Mouse (Mus musculus) intestine, embryonic 14.5 days (tissue): Measurements from ENCODE around the gene Rtf2. TPM values are rescaled to one million over a fixed set of nuclear protein-coding genes. Genes with fewer than 3 reads are reported as not detected.

Source experiments
- ATAC-seq: fragments of 200-750 bp; cut with Nextera tagmentation; replicated peaks from 2 replicates; pipeline ENCODE4 v1.8.0; 2017; ENCODE audit warnings: low read depth, moderate number of reproducible peaks, moderate TSS enrichment, moderate library complexity; ENCODE audit not compliant: low FRiP score, low TSS enrichment
- DNase-seq: peaks from one replicate; pipeline ENCODE4 v3.0.0-alpha.2; 2018; ENCODE audit warnings: low spot score
- H3K27ac ChIP-seq: fragments of 300-500 bp; sonication (generic); 2 replicates; pipeline ENCODE4 v1.5.1; 2014; ENCODE audit warnings: low read depth, mild to moderate bottlenecking, control low read depth
- H3K27me3 ChIP-seq: fragments of 300-500 bp; sonication (generic); replicated peaks from 2 replicates; pipeline ENCODE4 v1.6.1; 2014; ENCODE audit warnings: low read length, control low read depth; ENCODE audit not compliant: control insufficient read depth, insufficient read depth
- H3K36me3 ChIP-seq: fragments of 300-500 bp; sonication (generic); 2 replicates; pipeline ENCODE4 v1.6.1; 2014; ENCODE audit warnings: low read length, control low read depth; ENCODE audit not compliant: control insufficient read depth, insufficient read depth
- H3K4me1 ChIP-seq: fragments of 300-500 bp; sonication (generic); replicated peaks from 2 replicates; pipeline ENCODE4 v1.6.1; 2014; ENCODE audit warnings: low read length, control low read depth, mixed read lengths; ENCODE audit not compliant: control insufficient read depth, insufficient read depth
- H3K4me2 ChIP-seq: fragments of 300-500 bp; sonication (generic); 2 replicates; pipeline ENCODE4 v1.6.1; 2014; ENCODE audit warnings: low read length
- H3K4me3 ChIP-seq: fragments of 300-500 bp; sonication (generic); 2 replicates; pipeline ENCODE4 v1.5.1; 2014; ENCODE audit warnings: low read depth, low read length, control low read depth, mixed read lengths
- H3K9ac ChIP-seq: fragments of 300-500 bp; sonication (generic); 2 replicates; pipeline ENCODE4 v1.6.1; 2014; ENCODE audit warnings: mild to moderate bottlenecking, low read length
- H3K9me3 ChIP-seq: fragments of 300-500 bp; sonication (generic); 2 replicates; pipeline ENCODE4 v1.6.1; 2016; ENCODE audit warnings: low read length, control low read depth; ENCODE audit not compliant: control insufficient read depth
- WGBS: fragments of 180-500 bp; shearing (Covaris S2); extraction: QIAGEN DNeasy Blood & Tissue Kit; methylation state at CpG from one replicate; pipeline ENCODE4 v1.1.7; 2014; 5-methylcytosine and 5-hydroxymethylcytosine counted together
- polyA plus RNA-seq: library from polyadenylated mRNA; unstranded; fragments of >200 nt; fragmentation: Nextera tagmentation; extraction: Ambion mirVana; gene quantifications from 2 replicates; pipeline ENCODE4 v1.2.1, GENCODE M21; 2014

Rtf2 gene
- polyA plus RNA-seq, 1 experiment from 2014 or later: 75.3 TPM

DNA sequence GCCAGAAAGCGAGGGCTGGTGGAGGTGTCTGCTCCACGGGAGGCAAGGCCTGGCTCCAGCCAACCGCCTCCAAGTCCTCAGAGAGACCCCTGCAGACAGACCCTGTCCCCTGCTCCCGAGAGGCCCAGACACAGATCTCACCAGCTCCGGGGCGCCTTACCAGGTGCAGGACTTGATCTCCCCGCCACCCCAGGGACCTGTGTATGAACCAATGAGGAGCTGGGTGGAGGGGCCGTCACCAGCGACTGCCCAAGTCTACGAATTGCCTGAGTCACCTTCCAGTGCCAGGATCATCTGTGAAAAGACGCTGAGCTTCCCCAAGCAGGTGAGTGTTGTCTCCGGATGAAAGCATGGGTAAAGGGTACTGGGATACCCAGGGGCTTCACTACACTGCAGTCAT lies 24.1 kb upstream of the Rtf2 start:
- Histone ChIP-seq H3K36me3 (no peaks in the 10 kb centered on the region), H3K27ac (no peak overlapping the region), H3K27me3 (no peaks in the 10 kb centered on the region), H3K9ac (no peak overlapping the region), H3K9me3 (no peaks in the 10 kb centered on the region), H3K4me2 (no peak overlapping the region), H3K4me1 (0 out of 2 replicates have a peak, but pooled peaks cover 7% of the 10 kb centered on the region), H3K4me3 (no peak overlapping the region)
- WGBS: 53% methylated on average over 12 of the region's 12 CpGs
- DNase-seq (no peak), ATAC-seq (no peak)

DNA sequence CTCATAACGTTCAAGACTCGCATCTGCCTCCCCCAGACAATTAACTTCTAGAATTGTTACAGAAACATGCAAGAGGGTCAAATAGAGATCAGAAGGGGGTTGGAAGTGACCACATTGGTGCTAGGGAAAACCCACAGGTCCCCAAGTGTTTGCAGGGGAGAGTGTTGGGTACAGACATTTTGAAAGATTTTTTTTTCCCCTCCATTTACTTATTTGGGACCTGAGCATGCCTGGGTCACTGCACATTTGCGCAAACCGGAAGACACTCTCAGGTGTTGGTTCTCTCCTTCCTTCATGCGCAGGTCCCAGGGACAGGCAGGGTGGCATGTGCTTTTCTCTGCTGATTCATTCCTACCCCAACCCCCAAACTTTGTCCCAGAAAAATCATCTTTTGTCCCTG lies 23.5 kb upstream of the Rtf2 start:
- DNase-seq (no peak), ATAC-seq (no peak)
- H3K4me3 ChIP-seq: no peak overlapping the region
- no peaks in the 10 kb centered on the region for H3K36me3 ChIP-seq
- WGBS: 90% methylated on average over 5 of the region's 5 CpGs
- H3K9me3 ChIP-seq: no peaks in the 10 kb centered on the region
- H3K9ac ChIP-seq: no peak overlapping the region
- H3K4me2 ChIP-seq: no peak overlapping the region
- no peak overlapping the region for H3K27ac ChIP-seq
- H3K27me3 ChIP-seq: no peaks in the 10 kb centered on the region
- 0 out of 2 replicates have a peak, but pooled peaks cover 7% of the 10 kb centered on the region for H3K4me1 ChIP-seq

DNA sequence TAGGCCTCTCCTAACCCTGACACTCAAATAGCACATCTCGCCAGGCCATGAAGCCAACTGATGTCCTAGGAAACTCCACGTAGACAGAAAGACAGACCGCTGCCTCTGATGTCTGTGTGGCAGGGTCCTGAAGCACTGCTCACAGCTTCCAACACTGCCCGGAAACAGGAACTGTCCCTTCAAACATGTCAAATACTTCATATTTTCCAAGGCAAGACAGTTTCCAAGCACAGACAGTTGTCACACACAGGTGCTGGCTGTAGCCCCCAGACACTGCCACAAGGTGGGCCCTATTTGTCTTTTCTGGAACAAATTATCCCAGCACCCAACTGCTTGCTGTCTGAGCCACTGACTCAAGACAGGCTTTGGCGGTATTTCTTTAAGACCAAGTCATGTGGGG lies 22.1 kb upstream of the Rtf2 start:
- H3K4me1 ChIP-seq: 0 out of 2 replicates have a peak, but pooled peaks cover 3% of the 10 kb centered on the region
- H3K4me2 ChIP-seq: no peak overlapping the region
- no peaks in the 10 kb centered on the region for H3K27me3 ChIP-seq
- no peaks in the 10 kb centered on the region for H3K36me3 ChIP-seq
- no peak overlapping the region for H3K27ac ChIP-seq
- ATAC-seq (no peak), DNase-seq (no peak)
- H3K9me3 ChIP-seq: no peaks in the 10 kb centered on the region
- H3K4me3 ChIP-seq: no peak overlapping the region
- WGBS: 86% methylated on average over 5 of the region's 5 CpGs
- H3K9ac ChIP-seq: no peak overlapping the region

DNA sequence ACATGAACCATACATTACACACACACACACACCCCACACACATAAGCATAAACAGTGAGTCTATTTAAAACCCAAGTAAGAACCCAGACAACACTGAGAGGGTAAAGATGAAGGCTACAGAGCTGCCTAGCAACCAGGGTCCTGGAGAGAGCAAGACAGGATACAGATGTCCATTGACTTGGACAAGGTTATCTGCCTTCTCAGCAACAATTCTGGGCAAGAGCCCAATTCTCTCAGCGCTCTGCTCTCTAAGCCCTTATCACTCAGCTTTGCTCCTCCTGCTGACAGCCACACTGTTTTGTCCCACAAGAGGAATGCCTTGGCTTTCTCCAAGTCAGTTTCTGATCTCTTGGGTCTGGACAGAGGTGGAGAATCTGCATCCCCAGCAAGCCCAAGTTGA lies 9.7 kb upstream of the Rtf2 start:
- no peak overlapping the region for H3K9ac ChIP-seq
- ATAC-seq (no peak), DNase-seq (no peak)
- no peak overlapping the region for H3K4me3 ChIP-seq
- H3K36me3 ChIP-seq: no peaks in the 10 kb centered on the region
- no peaks in the 10 kb centered on the region for H3K27me3 ChIP-seq
- no peaks in the 10 kb centered on the region for H3K4me1 ChIP-seq
- WGBS: 56% methylated on average over 1 of the region's 1 CpGs
- no peak overlapping the region for H3K27ac ChIP-seq
- no peak overlapping the region for H3K4me2 ChIP-seq
- H3K9me3 ChIP-seq: no peaks in the 10 kb centered on the region

DNA sequence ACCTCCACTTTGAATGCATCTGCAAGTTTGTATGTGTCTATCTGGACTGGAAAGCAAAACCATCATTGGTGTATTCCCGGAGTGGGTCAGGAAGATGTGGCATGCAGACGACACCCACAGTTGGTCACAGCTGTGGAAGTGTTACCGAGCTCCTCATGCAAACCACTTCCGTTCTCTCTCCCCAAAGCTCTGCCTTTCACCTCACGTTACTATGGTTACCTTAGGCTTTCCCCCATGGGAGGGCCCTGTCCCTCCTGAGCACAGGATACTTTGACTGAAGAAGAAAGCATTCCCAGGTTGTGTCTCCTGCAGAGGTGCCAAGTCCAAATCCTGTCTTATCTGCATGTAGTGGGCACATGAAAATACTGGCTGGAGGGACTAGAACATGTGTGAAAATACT lies 6.6 kb upstream of the Rtf2 start:
- 38% methylated on average over 5 of the region's 5 CpGs for WGBS

DNA sequence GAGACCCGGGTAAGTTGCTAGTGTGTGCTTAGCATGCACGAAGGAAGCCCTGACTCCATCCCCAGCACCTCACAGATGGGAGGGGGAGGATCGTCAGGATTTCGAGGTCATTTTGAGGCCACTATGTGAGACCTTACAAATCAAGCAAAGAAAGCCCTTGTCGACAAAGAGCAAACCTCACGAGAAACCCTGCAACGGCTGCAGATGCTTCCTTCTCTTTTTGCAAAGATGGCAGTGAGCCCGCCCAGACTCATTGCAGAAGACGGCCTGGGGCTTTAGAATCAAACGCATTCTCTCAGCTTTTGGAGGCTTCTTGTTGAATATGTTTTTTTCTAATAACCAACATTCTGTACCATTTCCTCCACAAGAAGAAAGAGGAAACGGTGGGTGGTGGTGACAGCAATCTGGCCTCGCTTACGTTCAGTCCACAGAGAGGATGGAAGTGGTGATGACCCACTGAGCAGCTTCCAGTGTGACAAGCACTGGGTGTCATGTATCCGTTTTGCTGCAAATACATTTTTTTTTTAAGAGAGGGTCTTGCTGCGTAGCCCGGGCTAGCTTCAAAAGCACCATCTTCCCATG lies 2.9 kb upstream of the Rtf2 start:
- H3K4me3 ChIP-seq: no peak overlapping the region
- H3K27ac ChIP-seq: no peak overlapping the region
- H3K4me2 ChIP-seq: no peak overlapping the region
- H3K4me1 ChIP-seq: peaks cover 12% of the 10 kb centered on the region
- ATAC-seq (no peak), DNase-seq (no peak)
- no peak overlapping the region for H3K9ac ChIP-seq
- no peaks in the 10 kb centered on the region for H3K9me3 ChIP-seq
- no peaks in the 10 kb centered on the region for H3K36me3 ChIP-seq
- no peaks in the 10 kb centered on the region for H3K27me3 ChIP-seq
- WGBS: 65% methylated on average over 16 of the region's 16 CpGs

More for the DNA sequence above, 6.6 kb upstream of the Rtf2 start:
- Histone ChIP-seq H3K36me3 (no peaks in the 10 kb centered on the region), H3K4me3 (no peak overlapping the region), H3K4me1 (no peaks in the 10 kb centered on the region), H3K4me2 (no peak overlapping the region), H3K27me3 (no peaks in the 10 kb centered on the region), H3K9ac (no peak overlapping the region), H3K27ac (no peak overlapping the region), H3K9me3 (no peaks in the 10 kb centered on the region)
- ATAC-seq (no peak), DNase-seq (no peak)

DNA sequence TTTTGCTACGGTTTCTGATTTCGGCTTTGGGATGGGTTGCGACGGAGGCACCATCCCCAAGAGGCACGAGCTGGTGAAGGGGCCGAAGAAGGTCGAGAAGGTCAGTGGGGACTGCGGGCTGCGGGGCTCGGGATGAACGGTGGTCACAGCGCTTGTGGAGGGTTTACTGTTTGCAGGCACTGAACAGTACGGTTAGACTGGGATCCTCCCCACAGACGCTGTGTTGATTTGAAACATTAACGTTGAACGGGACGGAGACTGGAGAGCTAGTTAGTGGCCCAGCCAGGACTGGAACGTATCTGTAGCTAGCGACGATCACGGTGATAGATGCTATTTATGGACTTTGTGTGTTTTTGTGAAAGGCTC lies 267 bp downstream of the Rtf2 start:
- H3K4me3 ChIP-seq: peak overlapping the region; percentile 83
- under 1% methylated on average over 21 of the region's 21 CpGs for WGBS
- no peak overlapping the region for H3K27ac ChIP-seq
- H3K9ac ChIP-seq: peak overlapping the region; percentile 59
- DNase-seq (no peak), ATAC-seq (peak; percentile 75)
- peaks cover 12% of the 10 kb centered on the region for H3K4me1 ChIP-seq
- peaks cover 3% of the 10 kb centered on the region for H3K36me3 ChIP-seq
- H3K9me3 ChIP-seq: no peaks in the 10 kb centered on the region
- H3K27me3 ChIP-seq: no peaks in the 10 kb centered on the region
- peak overlapping the region; percentile 87 for H3K4me2 ChIP-seq

DNA sequence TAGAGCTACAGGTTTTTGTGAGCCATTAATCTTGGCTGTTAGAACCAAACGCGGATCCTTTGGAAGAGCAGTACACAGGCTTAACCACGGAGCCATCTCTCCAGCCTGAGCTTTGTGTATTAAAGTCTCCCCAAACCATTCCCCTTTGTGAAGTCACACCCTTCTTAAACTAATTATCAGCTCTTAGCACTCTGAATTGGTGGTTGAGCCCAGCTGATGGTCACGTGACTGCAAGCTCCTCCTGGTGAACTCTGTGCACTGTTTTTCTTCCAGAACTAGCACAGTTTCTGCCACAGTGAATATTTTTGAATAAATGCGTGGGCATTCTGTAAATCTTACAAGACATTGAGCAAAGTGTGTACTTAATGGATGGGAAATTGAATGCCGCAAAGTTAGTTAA lies 820 bp downstream of the Rtf2 start:
- H3K4me2 ChIP-seq: peak overlapping the region; percentile 87
- WGBS: 30% methylated on average over 6 of the region's 6 CpGs
- DNase-seq: no peak
- peak overlapping the region; percentile 59 for H3K9ac ChIP-seq
- H3K36me3 ChIP-seq: peaks cover 9% of the 10 kb centered on the region
- H3K4me3 ChIP-seq: peak overlapping the region; percentile 83
- no peaks in the 10 kb centered on the region for H3K27me3 ChIP-seq
- ATAC-seq: no peak
- H3K4me1 ChIP-seq: peaks cover 12% of the 10 kb centered on the region
- H3K9me3 ChIP-seq: no peaks in the 10 kb centered on the region
- no peak overlapping the region for H3K27ac ChIP-seq

DNA sequence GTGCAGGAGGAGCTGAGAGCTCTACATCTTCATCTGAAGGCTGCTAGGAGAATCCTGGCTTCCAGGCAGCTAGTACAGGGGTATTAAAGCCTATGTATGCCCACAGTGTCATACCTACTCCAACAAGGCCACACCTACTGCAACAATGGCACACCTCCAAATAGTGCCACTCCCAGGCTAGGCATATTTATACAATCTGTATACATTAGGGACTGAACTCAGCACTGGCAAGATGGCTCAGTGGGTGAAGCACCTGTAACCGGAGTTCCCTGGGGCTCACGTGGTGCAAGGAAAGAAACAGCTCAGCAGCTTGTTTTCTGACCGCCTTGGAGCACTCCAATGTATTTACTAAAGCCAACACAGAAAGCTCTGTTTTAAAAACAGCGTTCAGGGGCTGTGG lies 5.3 kb downstream of the Rtf2 start:
- 89% methylated on average over 4 of the region's 4 CpGs for WGBS
- H3K27me3 ChIP-seq: no peaks in the 10 kb centered on the region
- peaks cover 9% of the 10 kb centered on the region for H3K4me1 ChIP-seq
- H3K4me3 ChIP-seq: no peak overlapping the region
- H3K36me3 ChIP-seq: peaks cover 53% of the 10 kb centered on the region
- H3K9ac ChIP-seq: no peak overlapping the region
- no peak overlapping the region for H3K27ac ChIP-seq
- no peak overlapping the region for H3K4me2 ChIP-seq
- no peaks in the 10 kb centered on the region for H3K9me3 ChIP-seq
- DNase-seq (no peak), ATAC-seq (no peak)
